Mouse (Mus musculus) c-Kit-negative CD71-positive TER-119-positive erythroid progenitor cells, embryonic 14.5 days (primary cell): ENCODE data around the gene Irs2.

Source experiments
- DNase-seq: peaks from one replicate; pipeline ENCODE4 v3.0.0-alpha.2; 2013; ENCODE audit warnings: low read depth, low spot score

Gene Irs2

GRCm38 (mm10) chr8:10989946-10990345 lies 18.3 kb downstream of the Irs2 start:
- DNase-seq, result no peak

- DNase-seq, result no peak
These were observed 21.6 kb downstream of the Irs2 start for GRCm38 (mm10) chr8:10986638-10987037.

- DNase-seq, result no peak
These were observed 23.2 kb downstream of the Irs2 start for GRCm38 (mm10) chr8:10985064-10985463.

GRCm38 (mm10) chr8:10980876-10981275 lies 27.4 kb downstream of the Irs2 start:
- DNase-seq, result no peak

GRCm38 (mm10) chr8:10979916-10980315 lies 28.3 kb downstream of the Irs2 start:
- DNase-seq, result no peak

- DNase-seq, result no peak
These were observed 29.0 kb downstream of the Irs2 start for GRCm38 (mm10) chr8:10979196-10979794.

- DNase-seq, result no peak
These were observed 29.9 kb downstream of the Irs2 start for GRCm38 (mm10) chr8:10978377-10978776.

GRCm38 (mm10) chr8:10977742-10978376 lies 30.4 kb downstream of the Irs2 start:
- no peak for DNase-seq

- DNase-seq, result no peak
These were observed 33.6 kb downstream of the Irs2 start for GRCm38 (mm10) chr8:10974659-10975058.

GRCm38 (mm10) chr8:10974126-10974525 lies 34.1 kb downstream of the Irs2 start:
- no peak for DNase-seq

- no peak for DNase-seq
These were observed 35.3 kb downstream of the Irs2 start for GRCm38 (mm10) chr8:10972851-10973452.

GRCm38 (mm10) chr8:10971984-10972383 lies 36.3 kb downstream of the Irs2 start:
- DNase-seq, result no peak

- no peak for DNase-seq
These were observed 36.7 kb downstream of the Irs2 start for GRCm38 (mm10) chr8:10971509-10971908.

- no peak for DNase-seq
These were observed 37.5 kb downstream of the Irs2 start for GRCm38 (mm10) chr8:10970496-10971456.

GRCm38 (mm10) chr8:10968687-10969086 lies 39.6 kb downstream of the Irs2 start:
- no peak for DNase-seq

GRCm38 (mm10) chr8:10965401-10966117 lies 42.7 kb downstream of the Irs2 start:
- no peak for DNase-seq

GRCm38 (mm10) chr8:10964511-10965099 lies 43.7 kb downstream of the Irs2 start:
- DNase-seq, result no peak

GRCm38 (mm10) chr8:10961989-10962388 lies 46.3 kb downstream of the Irs2 start:
- no peak for DNase-seq

GRCm38 (mm10) chr8:10960277-10960819 lies 47.9 kb downstream of the Irs2 start:
- DNase-seq, result no peak

GRCm38 (mm10) chr8:10957292-10957955 lies 50.8 kb downstream of the Irs2 start:
- DNase-seq, result no peak
